8 mouse cellular contexts compared by ENCODE assay signal in genomic region chr5:33651541-33651920, GRCm38 (mm10). TPM values are rescaled to one million over a fixed set of nuclear protein-coding genes. Genes with fewer than 3 reads are reported as not detected.
DNase-seq lines count a peak whose midpoint lies in the region; ATAC-seq and TF ChIP-seq lines count a peak whose summit lies in the region.

No protein-coding gene starts in this region.

- peak overlapping the region; percentile 68 for H3K4me2 ChIP-seq in heart, postnatal 0 days (ENCODE audit: low read depth, low read length)

- peak overlapping the region; percentile 66 for H3K4me3 ChIP-seq in heart, postnatal 0 days (ENCODE audit: low read depth, low read length)
- peak overlapping the region; percentile 40 to 79 for H3K4me3 ChIP-seq in MEL (ENCODE audit: control insufficient read depth in 1 of 2, insufficient read depth in 1 of 2, low read depth in 2 of 2, low read length in 2 of 2)
- peak overlapping the region; percentile 74 for H3K4me3 ChIP-seq in hindbrain, embryonic 10.5 days
- peak overlapping the region; percentile 88 for H3K4me3 ChIP-seq in midbrain, embryonic 10.5 days

- peaks cover 55% of the 10 kb centered on the region for H3K79me2 ChIP-seq in MEL (ENCODE audit: control insufficient read depth, insufficient read depth, low read length, poor library complexity)

- ATAC-seq in heart, postnatal 0 days (ENCODE audit: insufficient read depth, low read depth): no peak

- TF ChIP-seq EP300 in heart, postnatal 0 days (IDR thresholded peaks at IDR 0.05; ENCODE audit: low read depth): no peak
- TF ChIP-seq EP300 in MEL (IDR thresholded peaks at IDR 0.05; ENCODE audit: low read depth in 1 of 2, low read length in 2 of 2): no peak

- H3K36me3 ChIP-seq in heart, postnatal 0 days (replicated peaks; ENCODE audit: control insufficient read depth, insufficient read depth, low read length): peaks cover 51% of the 10 kb centered on the region
- H3K36me3 ChIP-seq in MEL (ENCODE audit: control insufficient read depth in 1 of 2, insufficient read depth in 2 of 2, low read length in 2 of 2): peaks cover 17 to 48% of the 10 kb centered on the region in 2 experiments
- H3K36me3 ChIP-seq in hindbrain, embryonic 10.5 days: peaks cover 67% of the 10 kb centered on the region
- peaks cover 71% of the 10 kb centered on the region for H3K36me3 ChIP-seq in midbrain, embryonic 10.5 days

- no peak for TF ChIP-seq RAD21 in MEL (IDR thresholded peaks at IDR 0.05; ENCODE audit: low read depth, low read length)

- no peaks in the 10 kb centered on the region for H3K27me3 ChIP-seq in heart, postnatal 0 days (ENCODE audit: control insufficient read depth, insufficient read depth, low read length)
- H3K27me3 ChIP-seq in MEL (ENCODE audit: control insufficient read depth in 1 of 2, insufficient read depth in 2 of 2, low read length in 2 of 2): no peaks in the 10 kb centered on the region
- no peaks in the 10 kb centered on the region for H3K27me3 ChIP-seq in hindbrain, embryonic 10.5 days (ENCODE audit: insufficient read depth, poor library complexity, severe bottlenecking)
- no peaks in the 10 kb centered on the region for H3K27me3 ChIP-seq in midbrain, embryonic 10.5 days (ENCODE audit: low read depth, poor library complexity, severe bottlenecking)

- H3K27ac ChIP-seq in heart, postnatal 0 days (ENCODE audit: low read depth): peak overlapping the region; percentile 96
- H3K27ac ChIP-seq in MEL (ENCODE audit: control insufficient read depth, low read depth, low read length): peak overlapping the region; percentile 88
- H3K27ac ChIP-seq in hindbrain, embryonic 10.5 days: peak overlapping the region; percentile 99
- peak overlapping the region; percentile 100 for H3K27ac ChIP-seq in midbrain, embryonic 10.5 days (replicated peaks)

- no peak for TF ChIP-seq POLR2A in MEL (IDR thresholded peaks at IDR 0.05; ENCODE audit: control insufficient read depth in 1 of 2, insufficient read depth in 1 of 2, low read depth in 1 of 2, low read length in 2 of 2, poor library complexity in 1 of 2)

- no peaks in the 10 kb centered on the region for H3K9me3 ChIP-seq in heart, postnatal 0 days (replicated peaks; ENCODE audit: control insufficient read depth, low read length)
- no peaks in the 10 kb centered on the region for H3K9me3 ChIP-seq in MEL (replicated peaks; ENCODE audit: insufficient read depth, low read length)
- no peaks in the 10 kb centered on the region for H3K9me3 ChIP-seq in hindbrain, embryonic 10.5 days
- no peaks in the 10 kb centered on the region for H3K9me3 ChIP-seq in midbrain, embryonic 10.5 days (replicated peaks)

- peak; percentile 32 for DNase-seq in heart, postnatal 0 days (ENCODE audit: low spot score)
- DNase-seq in heart, postnatal 14 days: no peak
- no peak for DNase-seq in MEL (ENCODE audit: low read depth, low spot score)
- no peak for DNase-seq in hindbrain, embryonic 10.5 days (ENCODE audit: low spot score)
- no peak for DNase-seq in midbrain, embryonic 10.5 days (ENCODE audit: low spot score)
- no peak for DNase-seq in T-cell, adult 2 months (ENCODE audit: low spot score)
- DNase-seq in adrenal gland, postnatal 4 days (ENCODE audit: low spot score in 2 of 2): no peak
- no peak for DNase-seq in gastrocnemius, postnatal 4 days (ENCODE audit: low spot score in 2 of 2)

- no peak for TF ChIP-seq CTCF in heart, postnatal 0 days (IDR thresholded peaks at IDR 0.05; ENCODE audit: low read depth)
- no peak for TF ChIP-seq CTCF in MEL (IDR thresholded peaks at IDR 0.05 in 2 of 3, conservative IDR thresholded peaks at IDR 0.05 in 1 of 3; ENCODE audit: control insufficient read depth in 1 of 3, insufficient read depth in 1 of 3, low read depth in 2 of 3, low read length in 3 of 3, poor library complexity in 1 of 3, severe bottlenecking in 1 of 3)

- peaks cover 20% of the 10 kb centered on the region for H3K4me1 ChIP-seq in heart, postnatal 0 days (ENCODE audit: control insufficient read depth, insufficient read depth)
- H3K4me1 ChIP-seq in MEL (ENCODE audit: control insufficient read depth in 1 of 2, insufficient read depth in 2 of 2, low read length in 2 of 2): peaks cover 4 to 17% of the 10 kb centered on the region in 2 experiments
- peaks cover 43% of the 10 kb centered on the region for H3K4me1 ChIP-seq in hindbrain, embryonic 10.5 days (replicated peaks)
- H3K4me1 ChIP-seq in midbrain, embryonic 10.5 days: peaks cover 50% of the 10 kb centered on the region

- WGBS in heart, postnatal 0 days: under 1% methylated on average over 11 of the region's 11 CpGs
- under 1% methylated on average over 11 of the region's 11 CpGs for WGBS in hindbrain, embryonic 10.5 days
- 2% methylated on average over 11 of the region's 11 CpGs for WGBS in midbrain, embryonic 10.5 days

- intact Hi-C loops in heart, postnatal 14 days (cut with DNase I): loop anchor here (10.0 kb wide), 1 partner anchor 283 kb away; the partner anchor contains the start of gene Nelfa

- peak overlapping the region; percentile 54 for H3K9ac ChIP-seq in heart, postnatal 0 days (replicated peaks; ENCODE audit: low read depth, low read length)
- H3K9ac ChIP-seq in MEL (ENCODE audit: control insufficient read depth, low read depth, low read length, poor library complexity, severe bottlenecking): peak overlapping the region; percentile 88

TF ChIP-seq in MEL, 35 proteins besides CTCF, POLR2A, EP300 and RAD21 (continues in another document):
- TF ChIP-seq KAT2A (conservative IDR thresholded peaks at IDR 0.05; ENCODE audit: low read depth, low read length) (no peak), CHD1 (IDR thresholded peaks at IDR 0.05; ENCODE audit: low read depth, low read length) (no peak)

RNA-seq across cellular contexts. Expression of gene Slbp, which starts 0.8 kb away (rescaled TPM):
- 27.4 and 90.6 TPM in 2 replicates for total RNA-seq in heart, postnatal 0 days (2014; rRNA removed; ENCODE audit: low replicate concordance)
- 65.4 and 65.8 TPM in 2 replicates for polyA plus RNA-seq in heart, postnatal 0 days (2015; fragmentation: Nextera tagmentation; extraction: Ambion mirVana)
- total RNA-seq in heart, postnatal 14 days (2021): 10 to 100 TPM; 17.8 to 22.2 TPM
- total RNA-seq in MEL (2012; rRNA removed): 250 and 255 TPM in 2 replicates
- polyA plus RNA-seq in MEL (2012; ENCODE audit: insufficient read depth in 1 of 2, insufficient read length in 2 of 2, low read depth in 1 of 2, low replicate concordance in 2 of 2, missing spikeins in 1 of 2): 100 to 1,000 TPM; 233 to 731 TPM
- 255 and 317 TPM in 2 replicates for polyA plus RNA-seq in hindbrain, embryonic 10.5 days (2016; fragmentation: Nextera tagmentation; extraction: Ambion mirVana)
- 309 and 347 TPM in 2 replicates for polyA plus RNA-seq in midbrain, embryonic 10.5 days (2016; fragmentation: Nextera tagmentation; extraction: Ambion mirVana)
- 10 to 100 TPM; 65.7 to 71.6 TPM for total RNA-seq in adrenal gland, postnatal 4 days (2021)
- total RNA-seq in gastrocnemius, postnatal 4 days (2021): 10 to 100 TPM; 38.4 to 42.2 TPM

RNA-seq across cellular contexts. Expression of gene Tacc3, which starts 6.4 kb away (rescaled TPM):
- total RNA-seq in heart, postnatal 0 days (2014; rRNA removed; ENCODE audit: low replicate concordance): 42.1 and 51.1 TPM in 2 replicates
- 35.2 and 39.4 TPM in 2 replicates for polyA plus RNA-seq in heart, postnatal 0 days (2015; fragmentation: Nextera tagmentation; extraction: Ambion mirVana)
- total RNA-seq in heart, postnatal 14 days (2021): 10 to 100 TPM in 1 of 2 experiments, 1 to 10 TPM in 1; 6.8 to 12.0 TPM
- total RNA-seq in MEL (2012; rRNA removed): 149 and 151 TPM in 2 replicates
- polyA plus RNA-seq in MEL (2012; ENCODE audit: insufficient read depth in 1 of 2, insufficient read length in 2 of 2, low read depth in 1 of 2, low replicate concordance in 2 of 2, missing spikeins in 1 of 2): 100 to 1,000 TPM; 165 to 609 TPM
- 259 and 305 TPM in 2 replicates for polyA plus RNA-seq in hindbrain, embryonic 10.5 days (2016; fragmentation: Nextera tagmentation; extraction: Ambion mirVana)
- polyA plus RNA-seq in midbrain, embryonic 10.5 days (2016; fragmentation: Nextera tagmentation; extraction: Ambion mirVana): 317 and 336 TPM in 2 replicates
- total RNA-seq in adrenal gland, postnatal 4 days (2021): 10 to 100 TPM; 47.4 to 49.1 TPM
- 10 to 100 TPM; 31.2 to 33.7 TPM for total RNA-seq in gastrocnemius, postnatal 4 days (2021)

RNA-seq across cellular contexts. Expression of gene Tmem129, which starts 6.7 kb away (rescaled TPM):
- total RNA-seq in heart, postnatal 0 days (2014; rRNA removed; ENCODE audit: low replicate concordance): 21.7 and 57.9 TPM in 2 replicates
- polyA plus RNA-seq in heart, postnatal 0 days (2015; fragmentation: Nextera tagmentation; extraction: Ambion mirVana): 23.8 and 27.0 TPM in 2 replicates
- 10 to 100 TPM; 17.0 to 17.8 TPM for total RNA-seq in heart, postnatal 14 days (2021)
- total RNA-seq in MEL (2012; rRNA removed): 33.3 and 40.2 TPM in 2 replicates
- 10 to 100 TPM in 1 of 2 experiments, not detected in 1; 51.3 TPM for polyA plus RNA-seq in MEL (2012; ENCODE audit: insufficient read depth in 1 of 2, insufficient read length in 2 of 2, low read depth in 1 of 2, low replicate concordance in 2 of 2, missing spikeins in 1 of 2)
- 37.1 and 40.9 TPM in 2 replicates for polyA plus RNA-seq in hindbrain, embryonic 10.5 days (2016; fragmentation: Nextera tagmentation; extraction: Ambion mirVana)
- polyA plus RNA-seq in midbrain, embryonic 10.5 days (2016; fragmentation: Nextera tagmentation; extraction: Ambion mirVana): 38.2 and 46.0 TPM in 2 replicates
- total RNA-seq in adrenal gland, postnatal 4 days (2021): 10 to 100 TPM; 20.2 to 21.8 TPM
- total RNA-seq in gastrocnemius, postnatal 4 days (2021): 10 to 100 TPM; 26.5 to 27.1 TPM

RNA-seq across cellular contexts. Expression of gene Gm9903, which starts 21.8 kb away (rescaled TPM):
- total RNA-seq in heart, postnatal 0 days (2014; rRNA removed; ENCODE audit: low replicate concordance): not detected in 2 replicates
- 1.6 and 2.4 TPM in 2 replicates for polyA plus RNA-seq in heart, postnatal 0 days (2015; fragmentation: Nextera tagmentation; extraction: Ambion mirVana)
- total RNA-seq in heart, postnatal 14 days (2021): 1 to 10 TPM; 1.4 TPM
- 0.13 and 0.19 TPM in 2 replicates for total RNA-seq in MEL (2012; rRNA removed)
- polyA plus RNA-seq in MEL (2012; ENCODE audit: insufficient read depth in 1 of 2, insufficient read length in 2 of 2, low read depth in 1 of 2, low replicate concordance in 2 of 2, missing spikeins in 1 of 2): under 1 TPM in 1 of 2 experiments, not detected in 1; 0.36 TPM
- 0.77 and 1.2 TPM in 2 replicates for polyA plus RNA-seq in hindbrain, embryonic 10.5 days (2016; fragmentation: Nextera tagmentation; extraction: Ambion mirVana)
- 0.27 and 0.71 TPM in 2 replicates for polyA plus RNA-seq in midbrain, embryonic 10.5 days (2016; fragmentation: Nextera tagmentation; extraction: Ambion mirVana)
- total RNA-seq in adrenal gland, postnatal 4 days (2021): 1 to 10 TPM in 1 of 2 experiments, under 1 TPM in 1; 0.56 to 1.1 TPM
- 1 to 10 TPM; 1.8 to 1.9 TPM for total RNA-seq in gastrocnemius, postnatal 4 days (2021)

RNA-seq across cellular contexts. Expression of gene Fam53a, which starts 22.1 kb away (rescaled TPM):
- 42.0 and 149 TPM in 2 replicates for total RNA-seq in heart, postnatal 0 days (2014; rRNA removed; ENCODE audit: low replicate concordance)
- 41.0 and 55.2 TPM in 2 replicates for polyA plus RNA-seq in heart, postnatal 0 days (2015; fragmentation: Nextera tagmentation; extraction: Ambion mirVana)
- total RNA-seq in heart, postnatal 14 days (2021): 10 to 100 TPM; 31.7 to 32.3 TPM
- total RNA-seq in MEL (2012; rRNA removed): 39.3 and 43.6 TPM in 2 replicates
- polyA plus RNA-seq in MEL (2012; ENCODE audit: insufficient read depth in 1 of 2, insufficient read length in 2 of 2, low read depth in 1 of 2, low replicate concordance in 2 of 2, missing spikeins in 1 of 2): 10 to 100 TPM in 1 of 2 experiments, not detected in 1; 62.8 TPM
- polyA plus RNA-seq in hindbrain, embryonic 10.5 days (2016; fragmentation: Nextera tagmentation; extraction: Ambion mirVana): 58.8 and 68.1 TPM in 2 replicates
- 63.9 and 70.4 TPM in 2 replicates for polyA plus RNA-seq in midbrain, embryonic 10.5 days (2016; fragmentation: Nextera tagmentation; extraction: Ambion mirVana)
- total RNA-seq in adrenal gland, postnatal 4 days (2021): 10 to 100 TPM; 29.5 to 29.7 TPM
- 10 to 100 TPM; 37.5 to 42.7 TPM for total RNA-seq in gastrocnemius, postnatal 4 days (2021)
